Mouse (Mus musculus) stomach, embryonic 14.5 days (tissue): ENCODE results near the gene Fam214b. TPM values are rescaled to one million over a fixed set of nuclear protein-coding genes. Genes with fewer than 3 reads are reported as not detected.

ENCODE experiments used
- ATAC-seq: fragments of 200-750 bp; cut with Nextera tagmentation; 2 replicates; pipeline ENCODE4 v1.8.0; 2017; ENCODE audit warnings: low read depth, moderate TSS enrichment; ENCODE audit not compliant: insufficient number of reproducible peaks, insufficient read depth, low FRiP score
- H3K27ac ChIP-seq: fragments of 300-500 bp; sonication (generic); 2 replicates; pipeline ENCODE4 v1.5.1; 2014; ENCODE audit warnings: mild to moderate bottlenecking, low read length, moderate library complexity, mixed read lengths
- H3K27me3 ChIP-seq: fragments of 300-500 bp; sonication (generic); 2 replicates; pipeline ENCODE4 v1.6.1; 2014; ENCODE audit warnings: low read length, control low read depth, mixed read lengths; ENCODE audit not compliant: control insufficient read depth, insufficient read depth
- H3K36me3 ChIP-seq: fragments of 300-500 bp; sonication (generic); 2 replicates; pipeline ENCODE4 v1.6.1; 2014; ENCODE audit warnings: mild to moderate bottlenecking, control low read depth, low read length, moderate library complexity, mixed read lengths; ENCODE audit not compliant: control insufficient read depth, insufficient read depth
- H3K4me1 ChIP-seq: fragments of 300-500 bp; sonication (generic); 2 replicates; pipeline ENCODE4 v1.6.1; 2014; ENCODE audit warnings: low read length, control low read depth, mixed read lengths; ENCODE audit not compliant: control insufficient read depth, insufficient read depth
- H3K4me2 ChIP-seq: fragments of 300-500 bp; sonication (generic); replicated peaks from 2 replicates; pipeline ENCODE4 v1.6.1; 2014; ENCODE audit warnings: low read depth, low read length, control low read depth
- H3K4me3 ChIP-seq: fragments of 300-500 bp; sonication (generic); 2 replicates; pipeline ENCODE4 v1.5.1; 2014; ENCODE audit warnings: low read depth, low read length, control low read depth
- H3K9ac ChIP-seq: fragments of 300-500 bp; sonication (generic); replicated peaks from 2 replicates; pipeline ENCODE4 v1.6.1; 2014; ENCODE audit warnings: low read depth, mild to moderate bottlenecking, control low read depth, low read length, moderate library complexity, mixed read lengths
- H3K9me3 ChIP-seq: fragments of 300-500 bp; sonication (generic); 2 replicates; pipeline ENCODE4 v1.6.1; 2016; ENCODE audit warnings: low read depth, low read length, control low read depth; ENCODE audit not compliant: control insufficient read depth
- WGBS: fragments of 180-500 bp; shearing (Covaris S2); extraction: QIAGEN DNeasy Blood & Tissue Kit; methylation state at CpG from one replicate; pipeline ENCODE4 v1.1.7; 2014; 5-methylcytosine and 5-hydroxymethylcytosine counted together
- polyA plus RNA-seq: library from polyadenylated mRNA; unstranded; fragments of >200 nt; fragmentation: Nextera tagmentation; extraction: Ambion mirVana; gene quantifications from 2 replicates; pipeline ENCODE4 v1.2.1, GENCODE M21; 2014

Gene Fam214b
- polyA plus RNA-seq, 1 experiment from 2014 or later, result 10.0 TPM

GRCm38 (mm10) chr4:43044673-43045072 is 1.3 kb downstream of the Fam214b start:
- peak overlapping the region; percentile 52 for H3K27ac ChIP-seq
- no peaks in the 10 kb centered on the region for H3K9me3 ChIP-seq
- WGBS, result 23% methylated on average over 4 of the region's 4 CpGs
- H3K4me3 ChIP-seq, result peak overlapping the region; percentile 47; the same call in 1 of the 2 replicates
- no peak for ATAC-seq
- no peaks in the 10 kb centered on the region for H3K27me3 ChIP-seq
- H3K4me1 ChIP-seq, result peaks cover 19% of the 10 kb centered on the region
- peak overlapping the region; percentile 72 for H3K4me2 ChIP-seq
- H3K36me3 ChIP-seq, result no peaks in the 10 kb centered on the region
- no peak overlapping the region for H3K9ac ChIP-seq

GRCm38 (mm10) chr4:43043644-43044357 is 2.2 kb downstream of the Fam214b start:
- Histone ChIP-seq H3K9me3 (no peaks in the 10 kb centered on the region), H3K4me2 (peak overlapping the region; percentile 72), H3K27me3 (no peaks in the 10 kb centered on the region), H3K36me3 (no peaks in the 10 kb centered on the region), H3K9ac (no peak overlapping the region), H3K4me3 (no peak overlapping the region), H3K4me1 (peaks cover 26% of the 10 kb centered on the region), H3K27ac (peak overlapping the region; percentile 52)
- 16% methylated on average over 7 of the region's 7 CpGs for WGBS
- ATAC-seq, result peak; percentile 4

- Histone ChIP-seq H3K27me3 (no peaks in the 10 kb centered on the region), H3K36me3 (peaks cover 6% of the 10 kb centered on the region; the same call in 1 of the 2 replicates), H3K27ac (0 out of 2 replicates have a peak overlapping the region, but pooled peaks have one; percentile 33), H3K4me1 (peaks cover 24% of the 10 kb centered on the region), H3K4me2 (no peak overlapping the region), H3K9me3 (no peaks in the 10 kb centered on the region), H3K9ac (no peak overlapping the region), H3K4me3 (no peak overlapping the region)
- 59% methylated on average over 9 of the region's 9 CpGs for WGBS
- no peak for ATAC-seq
These were observed 5.0 kb downstream of the Fam214b start for GRCm38 (mm10) chr4:43040881-43041547.

GRCm38 (mm10) chr4:43040114-43040572 is 5.9 kb downstream of the Fam214b start:
- H3K4me1 ChIP-seq, result peaks cover 23% of the 10 kb centered on the region

GRCm38 (mm10) chr4:43039609-43040008 is 6.4 kb downstream of the Fam214b start:
- peak overlapping the region; percentile 58; the same call in 1 of the 2 replicates for H3K27ac ChIP-seq
- no peaks in the 10 kb centered on the region for H3K9me3 ChIP-seq
- peaks cover 9% of the 10 kb centered on the region; the same call in 1 of the 2 replicates for H3K36me3 ChIP-seq
- H3K9ac ChIP-seq, result peak overlapping the region; percentile 49; the same call in 1 of the 2 replicates
- no peak for ATAC-seq
- H3K4me2 ChIP-seq, result peak overlapping the region; percentile 43
- peaks cover 18% of the 10 kb centered on the region for H3K4me1 ChIP-seq
- 3% methylated on average over 11 of the region's 11 CpGs for WGBS
- peak overlapping the region; percentile 54 for H3K4me3 ChIP-seq
- H3K27me3 ChIP-seq, result no peaks in the 10 kb centered on the region

More at GRCm38 (mm10) chr4:43040114-43040572, 5.9 kb downstream of the Fam214b start:
- H3K4me3 ChIP-seq, result peak overlapping the region; percentile 54
- no peaks in the 10 kb centered on the region for H3K27me3 ChIP-seq
- H3K9me3 ChIP-seq, result no peaks in the 10 kb centered on the region
- H3K36me3 ChIP-seq, result peaks cover 7% of the 10 kb centered on the region; the same call in 1 of the 2 replicates
- peak overlapping the region; percentile 58; the same call in 1 of the 2 replicates for H3K27ac ChIP-seq
- ATAC-seq, result peak; percentile 97
- under 1% methylated on average over 25 of the region's 25 CpGs for WGBS
- H3K9ac ChIP-seq, result peak overlapping the region; percentile 49; the same call in 1 of the 2 replicates
- H3K4me2 ChIP-seq, result peak overlapping the region; percentile 43

GRCm38 (mm10) chr4:43038567-43039495 is 7.2 kb downstream of the Fam214b start:
- ATAC-seq, result no peak
- H3K9me3 ChIP-seq, result no peaks in the 10 kb centered on the region
- H3K4me3 ChIP-seq, result peak overlapping the region; percentile 54; the same call in 1 of the 2 replicates
- H3K36me3 ChIP-seq, result peaks cover 17% of the 10 kb centered on the region; the same call in 1 of the 2 replicates
- no peaks in the 10 kb centered on the region for H3K27me3 ChIP-seq
- peaks cover 11% of the 10 kb centered on the region for H3K4me1 ChIP-seq
- 52% methylated on average over 15 of the region's 15 CpGs for WGBS
- H3K27ac ChIP-seq, result no peak overlapping the region
- H3K4me2 ChIP-seq, result peak overlapping the region; percentile 43
- peak overlapping the region; percentile 49; the same call in 1 of the 2 replicates for H3K9ac ChIP-seq

- ATAC-seq, result no peak
- Histone ChIP-seq H3K9me3 (no peaks in the 10 kb centered on the region), H3K4me2 (no peak overlapping the region), H3K4me3 (no peak overlapping the region), H3K27ac (no peak overlapping the region), H3K36me3 (peaks cover 23% of the 10 kb centered on the region; the same call in 1 of the 2 replicates), H3K9ac (no peak overlapping the region), H3K27me3 (no peaks in the 10 kb centered on the region), H3K4me1 (peaks cover 8% of the 10 kb centered on the region)
- WGBS, result 75% methylated on average over 4 of the region's 4 CpGs
These were observed 8.0 kb downstream of the Fam214b start for GRCm38 (mm10) chr4:43037860-43038566.
